Mouse (Mus musculus) monocyte, adult 2 months (primary cell): ENCODE measurements around the gene Tsc1.

Experiments used
- DNase-seq, 2 experiments: peaks; one replicate each; pipeline ENCODE4 v3.0.0; 2022; ENCODE audit warnings: low spot score in 2 of 2, low read depth in 1 of 2

Gene Tsc1

DNA sequence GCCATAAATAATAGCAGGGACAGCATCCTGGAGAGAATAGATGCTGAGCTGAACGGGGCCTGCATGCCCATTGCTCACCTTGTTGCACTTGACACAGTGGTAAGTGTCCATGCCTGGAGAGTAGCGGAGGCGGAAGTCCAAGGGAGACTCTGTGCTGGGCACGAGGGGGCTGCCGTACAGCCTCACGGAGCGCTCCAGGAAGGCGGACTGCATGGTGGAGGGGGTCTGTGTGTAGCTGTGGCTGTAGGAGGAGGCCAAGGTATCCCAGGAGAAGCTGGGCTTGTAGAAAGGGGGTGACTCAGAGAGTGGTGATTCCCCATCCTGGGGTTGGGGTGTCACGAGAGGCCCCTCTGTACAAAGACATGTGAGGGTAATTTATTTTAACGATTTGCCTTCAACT, 27.4 kb upstream of the Tsc1 start:
- DNase-seq, result no peak

GRCm38 (mm10) chr2:28616358-28616757, 24.7 kb upstream of the Tsc1 start:
- no peak for DNase-seq

- no peak for DNase-seq
Observed at GRCm38 (mm10) chr2:28616874-28617273, 24.2 kb upstream of the Tsc1 start.

DNA sequence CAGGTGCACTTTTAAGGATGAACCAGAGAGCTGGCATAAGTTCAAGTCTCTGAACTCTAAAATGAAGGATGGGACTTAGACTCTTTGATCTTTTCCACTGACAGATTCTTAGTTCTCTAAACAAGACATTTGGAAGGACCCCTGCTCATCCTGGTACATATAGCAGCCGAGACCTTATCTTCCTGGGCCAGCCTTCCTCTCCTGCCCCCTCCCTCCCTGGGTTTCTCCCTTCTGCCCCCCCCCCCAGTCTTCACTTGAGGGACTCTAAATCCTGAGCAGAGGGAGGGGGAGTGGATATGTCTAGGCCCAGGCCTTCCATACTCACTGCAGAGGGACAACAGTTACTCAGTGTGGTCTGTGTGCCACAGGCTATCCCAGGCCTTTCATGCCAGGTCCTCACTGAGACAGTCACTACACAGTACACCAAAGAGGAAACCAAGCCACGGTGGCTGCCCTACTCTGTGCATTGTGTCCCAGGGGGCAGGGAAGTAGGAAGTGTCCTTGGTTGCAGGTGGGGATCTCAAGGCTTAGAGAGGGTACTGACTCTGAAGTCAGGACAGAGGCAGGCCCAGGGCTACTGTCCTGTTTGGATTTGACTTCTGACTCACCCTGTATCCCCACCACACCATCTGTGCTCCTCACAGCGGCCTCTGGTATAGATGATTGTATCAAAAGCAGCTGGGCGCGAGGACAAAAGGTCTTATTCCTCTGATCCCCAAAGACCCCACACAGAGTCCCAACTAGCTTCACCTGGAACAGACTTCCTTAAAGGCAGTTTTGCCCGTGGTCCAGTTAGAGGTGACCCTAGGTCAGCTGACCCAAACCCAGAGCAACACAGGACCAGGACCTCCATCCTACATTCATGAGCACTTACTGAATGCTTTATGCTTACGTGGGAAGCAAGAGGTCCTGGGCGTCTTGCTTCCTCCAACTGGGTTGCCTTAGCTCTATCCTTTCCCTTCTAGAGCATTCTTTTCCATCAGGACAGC, 23.2 kb upstream of the Tsc1 start:
- DNase-seq, result no peak

DNA sequence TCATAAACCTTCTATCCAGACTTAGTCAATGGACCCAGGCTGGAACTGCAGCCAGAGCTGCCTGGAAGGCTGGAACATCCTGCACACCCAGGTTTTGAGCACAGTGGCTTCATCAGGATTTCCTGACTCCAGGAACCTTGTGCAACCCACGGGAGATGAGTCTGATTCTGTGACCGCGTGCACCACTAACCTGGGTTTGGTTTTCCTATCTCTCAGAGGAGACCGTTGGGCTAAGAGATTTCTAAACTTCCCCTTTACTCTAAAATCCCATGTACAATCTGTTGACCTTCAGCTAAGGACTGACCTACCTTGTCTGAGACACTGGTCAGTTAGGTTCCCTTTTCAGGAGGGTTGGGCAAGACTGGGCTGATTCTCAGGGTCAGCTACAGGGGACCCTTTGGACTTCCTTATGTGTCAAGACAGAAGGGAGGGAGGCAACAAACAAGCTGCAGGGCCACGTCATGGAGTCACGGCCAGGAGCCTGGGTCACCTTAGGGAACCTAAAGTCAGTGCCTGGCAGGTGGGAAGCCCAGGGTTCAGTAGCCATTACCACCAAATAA, 22.2 kb upstream of the Tsc1 start:
- DNase-seq, result peak in 1 of 2 experiments; percentile 25

GRCm38 (mm10) chr2:28619369-28619768, 21.7 kb upstream of the Tsc1 start:
- no peak for DNase-seq

DNA sequence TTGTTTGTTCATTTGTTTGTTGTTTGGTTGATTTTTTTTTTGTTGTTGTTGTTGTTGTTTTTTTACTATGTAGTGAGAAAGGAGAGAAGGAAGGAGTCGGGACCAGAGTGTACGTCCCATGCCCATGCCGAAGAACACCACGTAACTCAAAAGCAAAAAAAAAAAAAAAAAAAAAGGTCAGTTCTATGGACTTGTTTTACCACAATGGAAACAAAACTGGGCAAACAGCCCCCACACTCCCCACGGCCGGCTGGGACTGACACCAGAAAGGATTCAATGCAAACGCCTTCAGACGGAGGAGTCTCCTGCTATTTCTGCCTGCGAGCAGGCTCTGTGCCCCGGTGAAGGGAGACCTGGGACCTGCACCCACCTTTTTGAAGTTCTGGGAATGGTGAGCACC, 20.5 kb upstream of the Tsc1 start:
- DNase-seq, result no peak

DNA sequence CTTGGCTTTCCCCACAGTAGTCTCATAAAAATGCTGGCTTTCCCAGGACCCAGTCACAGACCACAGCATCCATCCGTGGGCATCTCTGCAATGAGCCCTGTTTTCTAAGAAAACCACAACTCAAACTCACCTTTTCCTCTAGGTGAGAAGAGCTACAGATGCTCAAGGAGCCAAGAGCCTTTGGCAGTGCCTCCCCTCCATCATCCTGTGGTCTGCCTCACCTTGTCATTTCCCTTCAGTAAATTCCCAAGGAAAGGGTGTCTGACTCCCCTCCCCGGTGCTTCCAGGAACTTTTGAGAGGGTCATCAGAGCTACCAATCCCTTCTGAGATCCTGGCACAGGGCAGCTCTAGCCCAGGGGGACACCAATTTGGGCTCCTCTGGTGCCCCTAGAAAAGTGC, 19.9 kb upstream of the Tsc1 start:
- no peak for DNase-seq

DNA sequence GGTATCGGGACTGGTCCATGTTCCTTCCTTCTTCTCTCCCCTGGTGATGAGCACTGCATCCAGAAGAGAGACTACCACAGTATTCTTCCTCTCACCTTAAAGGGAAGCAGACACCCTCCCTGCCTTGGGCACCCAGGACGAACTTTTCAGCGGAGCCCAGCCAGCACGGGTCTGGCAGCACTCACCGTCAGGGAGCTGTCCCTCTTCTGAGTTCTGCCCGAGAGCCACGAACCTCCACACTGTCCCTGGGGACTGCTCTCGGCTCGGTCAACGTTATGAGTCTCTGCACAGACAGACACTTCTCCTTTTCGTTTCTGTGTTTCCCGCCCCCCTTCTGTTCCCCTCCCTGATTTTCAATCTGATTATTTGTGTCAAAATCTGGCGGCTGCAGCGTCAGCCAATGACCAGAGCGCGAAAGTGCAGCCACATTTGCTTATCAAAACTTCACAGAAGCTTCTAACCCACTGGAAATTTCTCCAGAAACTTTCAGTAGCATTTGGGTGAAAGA, 19.3 kb upstream of the Tsc1 start, which contains the start of gene Gfi1b:
Gfi1b (minus strand) TSS at position 319 of the 508 bp plus-strand sequence.
- peak in 1 of 2 experiments; percentile 51 for DNase-seq

DNA sequence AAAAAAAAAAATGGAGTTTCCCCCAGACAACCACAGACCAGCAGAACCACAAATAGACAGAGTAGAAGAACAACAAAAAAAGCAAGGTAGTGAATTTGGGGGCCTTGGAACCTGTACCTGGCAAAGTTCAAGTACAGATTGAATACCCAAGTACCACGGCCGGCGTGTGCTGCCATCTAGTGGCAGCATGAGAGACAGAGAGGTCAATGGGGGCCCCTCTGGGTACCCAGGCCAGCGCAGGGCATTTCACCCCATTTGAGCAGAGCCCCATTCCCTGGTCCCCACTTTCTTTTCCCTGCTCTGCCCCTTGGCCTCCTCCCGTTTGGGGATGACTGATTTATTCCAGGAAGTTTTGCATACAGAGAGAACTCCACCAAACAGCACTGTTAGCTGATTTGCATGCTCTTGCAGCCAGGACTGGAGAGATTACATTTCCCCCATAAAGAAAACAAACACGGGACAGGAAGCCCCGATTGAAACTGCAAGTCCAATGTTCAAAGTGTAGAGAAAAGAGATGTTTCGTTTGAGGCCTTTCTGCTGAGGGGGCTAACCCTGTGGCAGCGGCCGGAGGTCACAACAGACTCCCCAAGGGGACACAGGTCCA, 18.4 kb upstream of the Tsc1 start:
- no peak for DNase-seq

GRCm38 (mm10) chr2:28624870-28625269, 16.2 kb upstream of the Tsc1 start:
- no peak for DNase-seq

DNA sequence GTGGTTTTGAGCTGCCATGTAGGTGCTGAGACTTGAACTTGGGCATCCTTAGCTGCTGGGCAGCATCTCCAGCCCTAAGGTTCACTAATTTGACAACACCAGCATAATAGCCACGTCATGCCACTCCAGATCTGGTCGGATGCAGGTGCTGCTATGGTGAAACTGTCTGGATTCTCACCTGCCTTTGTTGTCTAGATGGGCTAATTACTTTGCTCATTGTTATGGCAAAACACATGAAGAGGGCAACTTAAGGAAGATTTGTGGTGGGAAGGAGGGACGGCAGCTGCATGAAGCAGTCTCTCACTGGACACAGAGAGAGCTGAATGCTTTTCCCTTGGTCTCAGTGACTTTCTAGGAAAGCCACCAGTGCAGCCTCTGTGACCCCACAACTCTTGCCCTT, 15.0 kb upstream of the Tsc1 start:
- DNase-seq, result no peak

DNA sequence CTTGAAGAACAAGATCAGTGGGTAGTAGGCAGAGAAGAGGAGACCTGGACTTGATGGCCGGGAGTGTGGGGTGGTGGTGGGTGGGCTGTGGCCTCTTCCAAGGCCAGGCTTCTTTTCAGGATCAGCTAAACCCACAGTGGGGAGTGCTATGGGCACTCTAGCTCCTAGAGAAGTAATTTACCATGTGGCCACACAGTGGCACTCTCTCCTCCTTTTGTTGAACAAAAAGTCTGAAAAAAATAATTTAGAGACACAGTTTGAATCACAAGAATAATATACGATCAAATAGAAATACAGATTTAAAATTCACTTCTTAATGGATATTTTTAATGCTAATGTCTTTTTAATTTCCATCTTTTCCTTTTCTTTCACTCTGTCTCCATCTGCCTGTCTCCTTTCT, 13.0 kb upstream of the Tsc1 start:
- DNase-seq, result no peak

- DNase-seq, result no peak
Observed at GRCm38 (mm10) chr2:28629911-28630381, 11.1 kb upstream of the Tsc1 start.

DNA sequence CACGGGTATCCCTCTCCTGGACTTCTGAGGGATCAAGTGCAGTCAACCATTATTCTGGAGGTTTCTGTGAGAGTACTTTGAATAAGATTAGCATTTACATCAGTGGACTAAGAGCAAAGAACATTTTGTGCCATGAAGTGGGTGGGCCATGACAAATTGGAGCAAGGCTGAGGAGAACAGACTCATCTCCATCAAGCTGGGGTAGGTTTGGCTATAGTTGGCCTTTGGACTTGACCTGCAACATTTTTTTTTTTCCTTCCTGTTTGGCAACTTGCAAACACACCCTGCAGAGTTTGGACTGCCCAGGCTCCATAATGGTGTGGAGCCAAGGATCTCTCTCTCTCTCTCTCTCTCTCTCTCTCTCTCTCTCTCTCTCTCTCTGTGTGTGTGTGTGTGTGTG, 8.4 kb upstream of the Tsc1 start:
- no peak for DNase-seq

- DNase-seq, result no peak
Observed at GRCm38 (mm10) chr2:28633136-28633535, 7.9 kb upstream of the Tsc1 start.

DNA sequence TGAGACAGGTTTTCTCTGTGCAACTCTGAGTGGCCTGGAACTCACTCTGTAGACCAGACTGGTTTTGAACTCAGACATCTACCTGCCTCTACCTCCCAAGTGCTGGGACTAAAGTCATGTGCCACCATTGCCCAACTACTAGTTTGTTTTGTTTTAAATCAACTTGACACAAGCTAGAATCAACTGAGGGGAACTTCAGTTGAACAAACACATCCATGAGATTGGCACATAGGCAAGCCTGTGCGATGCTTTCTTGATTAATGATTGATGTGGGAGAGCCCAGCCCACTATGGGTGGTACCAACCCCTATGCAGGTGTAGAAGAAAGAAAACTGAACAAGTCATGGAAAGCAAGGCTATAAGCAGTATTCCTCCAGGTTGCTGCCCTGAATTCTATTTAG, 5.8 kb upstream of the Tsc1 start:
- no peak for DNase-seq

DNA sequence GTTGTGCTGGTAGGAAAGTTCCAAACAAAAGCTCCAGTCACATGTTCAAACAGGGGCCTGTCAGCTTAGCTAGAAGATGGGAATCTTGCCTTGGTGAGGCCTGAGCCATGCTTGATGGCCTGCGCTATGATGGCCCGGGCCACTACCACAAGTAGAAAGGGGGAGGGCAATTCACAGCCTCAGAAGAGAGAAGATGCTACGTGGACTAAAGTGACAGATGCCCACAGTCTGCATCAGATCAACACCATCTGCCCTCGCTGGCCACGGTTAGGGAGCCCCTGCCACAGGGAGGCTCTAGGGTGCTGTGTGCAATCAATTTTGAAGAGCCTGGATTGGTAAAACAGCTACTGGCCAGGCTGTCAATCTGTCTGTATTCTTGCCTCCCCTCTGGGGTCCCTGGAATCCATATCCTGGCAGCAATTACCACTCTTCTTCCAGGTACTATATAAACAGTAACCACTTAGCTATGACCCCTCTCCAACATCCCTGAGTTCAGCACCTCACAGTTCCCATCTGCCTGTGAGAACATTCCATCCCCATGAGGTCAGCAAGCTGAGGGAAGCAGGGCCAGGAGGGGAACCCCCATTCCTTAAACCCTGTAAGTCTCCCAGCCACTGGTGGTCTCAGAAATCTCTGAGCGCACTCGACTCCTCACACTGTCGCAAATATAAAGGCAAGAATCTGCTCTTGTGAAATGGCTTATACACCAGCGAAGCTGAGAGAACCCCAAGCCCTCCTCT, 3.8 kb upstream of the Tsc1 start:
- DNase-seq, result no peak

GRCm38 (mm10) chr2:28638352-28638751, 2.7 kb upstream of the Tsc1 start:
- no peak for DNase-seq

- DNase-seq, result no peak
Observed at GRCm38 (mm10) chr2:28638886-28639285, 2.1 kb upstream of the Tsc1 start.

GRCm38 (mm10) chr2:28639794-28640193, 1.2 kb upstream of the Tsc1 start:
- DNase-seq, result no peak
